Mouse (Mus musculus): ENCODE results near the gene Ranbp3l. TPM values are rescaled to one million over a fixed set of nuclear protein-coding genes. Genes with fewer than 3 reads are reported as not detected.

The Ranbp3l gene
- total RNA-seq, 1 experiment from 2014 or later: not detected

DNA sequence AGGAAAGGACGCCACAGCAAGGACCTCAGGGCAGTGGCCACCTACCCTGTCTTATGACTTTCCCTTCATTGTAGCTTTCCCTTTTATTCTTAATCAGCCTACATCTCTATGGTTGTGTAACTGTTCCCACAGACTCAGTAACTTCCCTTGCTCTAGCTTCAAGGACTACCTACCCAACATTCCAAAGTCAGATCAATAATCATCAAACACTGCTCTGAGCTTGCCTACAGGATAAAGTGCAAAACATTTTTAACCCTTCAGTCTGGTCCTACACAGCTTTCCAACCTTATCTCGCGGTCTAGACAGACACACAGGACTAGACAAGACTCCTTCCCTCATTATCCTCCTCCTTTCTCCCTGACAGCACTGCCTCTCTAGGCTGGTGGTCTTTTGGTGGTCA lies 102.6 kb downstream of the Ranbp3l start:
- ATAC-seq (replicated peaks; ENCODE audit: low read depth, poor library complexity, severe bottlenecking): no peak; the same call in 1 of the 2 replicates

DNA sequence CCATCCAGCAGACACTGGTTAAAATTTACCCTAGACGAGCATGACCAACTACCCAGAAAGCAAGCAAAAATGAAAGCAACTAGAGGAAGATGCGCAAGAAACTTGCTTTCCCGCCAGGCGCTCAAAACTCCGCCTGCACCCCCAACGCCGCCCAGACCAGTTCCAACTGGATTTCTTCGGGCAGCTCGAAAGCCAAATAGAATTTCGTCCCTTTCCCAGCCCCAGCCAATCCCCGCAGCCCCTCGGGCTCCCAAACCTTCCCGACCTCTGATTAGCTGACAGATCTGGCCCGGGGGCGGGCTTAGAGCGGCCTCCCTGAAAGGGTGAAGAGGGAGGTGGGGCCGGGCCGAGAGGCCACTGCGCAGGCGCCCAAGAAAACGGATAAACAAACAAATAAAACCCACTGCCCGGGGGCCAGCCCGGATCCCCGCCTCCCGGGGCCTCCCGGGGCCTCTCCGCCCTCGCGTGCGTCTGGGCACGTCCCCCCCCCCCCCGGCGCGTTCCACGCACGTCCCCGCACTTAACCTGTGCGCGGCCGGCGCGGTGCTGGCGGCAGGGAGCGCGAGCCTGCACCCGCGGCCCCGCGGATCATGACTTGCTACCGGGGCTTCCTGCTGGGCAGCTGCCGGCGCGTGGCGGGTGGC lies 103.3 kb downstream of the Ranbp3l start, which contains the start of gene Nadk2:
Nadk2 (plus strand) TSS at position 349 of the 644 bp plus-strand sequence.
- peak; percentile 80 for ATAC-seq (replicated peaks; ENCODE audit: low read depth, poor library complexity, severe bottlenecking)

DNA sequence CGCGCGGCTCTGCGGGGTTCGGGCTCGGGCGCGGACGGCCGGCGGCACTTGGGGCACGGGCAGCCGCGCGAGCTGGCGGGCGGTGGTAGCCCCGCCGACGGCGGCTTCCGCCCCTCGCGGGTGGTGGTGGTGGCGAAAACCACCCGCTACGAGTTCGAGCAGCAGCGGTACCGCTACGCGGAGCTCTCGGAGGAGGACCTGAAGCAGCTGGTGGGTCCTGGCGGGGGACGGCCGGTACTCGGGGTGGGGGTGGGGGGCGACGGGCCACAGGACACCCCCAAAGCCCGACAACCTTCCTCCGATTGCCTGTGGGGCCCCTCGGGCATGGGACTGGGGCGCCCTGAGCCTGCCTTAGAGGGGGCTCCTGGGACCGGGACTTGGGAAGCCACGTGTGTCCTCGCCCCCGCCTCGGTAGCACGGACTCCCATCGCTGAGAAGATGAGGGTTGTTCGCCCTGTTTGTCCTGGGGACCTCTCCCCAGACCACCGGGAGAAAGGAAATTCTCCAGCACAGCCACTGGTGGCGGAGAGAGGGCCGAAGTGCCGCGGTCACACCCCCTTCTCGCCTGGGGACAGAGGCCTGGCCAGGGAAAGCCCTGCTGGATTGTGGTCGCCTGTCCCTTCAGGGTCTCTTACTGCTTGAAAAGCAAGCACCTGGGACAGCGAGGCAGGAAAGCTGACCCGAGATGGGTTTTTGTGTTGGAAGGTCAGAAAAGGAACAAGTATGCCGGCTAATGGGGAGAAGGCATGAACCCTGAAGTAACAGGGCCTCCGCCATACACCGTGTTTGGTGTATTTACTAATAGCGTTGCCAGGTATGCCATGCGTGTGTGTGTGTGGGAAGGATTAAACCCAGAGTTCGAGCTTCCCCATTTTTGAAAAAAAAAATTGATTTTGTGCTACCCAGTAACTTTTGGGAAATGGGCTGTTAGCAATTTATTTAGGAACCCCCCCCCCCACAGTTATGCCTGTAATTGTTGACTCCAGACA lies 104.1 kb downstream of the Ranbp3l start:
- no peak for ATAC-seq (replicated peaks; ENCODE audit: low read depth, poor library complexity, severe bottlenecking)

DNA sequence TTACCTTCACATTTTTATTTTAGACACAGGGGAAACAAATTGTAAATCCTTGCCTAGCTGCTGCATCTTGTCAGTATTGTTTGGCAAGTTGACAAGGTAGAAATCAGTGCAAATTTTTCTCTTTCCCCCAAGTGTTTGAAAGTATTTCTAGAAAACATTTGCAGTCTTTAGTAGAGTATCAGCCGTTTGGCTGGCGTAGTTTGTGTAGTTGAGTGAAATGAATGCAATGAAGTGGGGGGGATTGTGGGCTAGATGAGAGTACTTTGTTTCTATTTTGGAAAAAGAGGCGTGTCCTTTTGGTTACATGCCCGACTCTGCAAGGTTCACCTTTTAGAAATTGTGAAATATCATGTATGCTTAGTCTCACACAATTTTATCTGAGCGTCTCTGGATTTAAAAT lies 104.9 kb downstream of the Ranbp3l start:
- ATAC-seq (replicated peaks; ENCODE audit: low read depth, poor library complexity, severe bottlenecking): 0 out of 2 replicates have a peak, but pooled peaks have one; percentile 7

DNA sequence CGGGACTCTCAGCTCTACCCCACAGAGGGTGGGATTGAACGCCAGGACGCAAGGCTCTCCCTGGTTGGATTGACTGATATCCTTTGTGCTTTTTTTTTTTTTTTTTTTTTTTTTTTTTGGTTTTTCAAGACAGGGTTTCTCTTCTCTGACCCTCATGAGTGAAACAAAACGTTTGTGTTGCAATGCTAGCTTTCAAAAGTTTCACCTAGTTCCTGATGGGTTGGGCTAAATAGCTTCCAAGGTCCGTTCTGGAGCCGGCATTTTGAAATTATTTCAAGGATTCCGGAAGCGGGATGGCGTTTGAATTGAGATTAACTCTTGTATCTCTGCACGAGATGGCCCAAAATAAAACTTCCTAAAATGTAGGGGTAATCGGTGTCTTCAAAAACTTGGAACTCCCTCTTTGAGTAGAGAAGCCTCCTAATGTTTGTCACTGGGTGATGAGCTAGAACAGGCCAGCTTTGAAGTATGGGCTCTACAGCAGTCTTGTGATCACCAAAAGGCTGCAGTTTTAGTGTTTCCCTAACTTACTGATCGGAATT lies 105.4 kb downstream of the Ranbp3l start:
- ATAC-seq (replicated peaks; ENCODE audit: low read depth, poor library complexity, severe bottlenecking): no peak

DNA sequence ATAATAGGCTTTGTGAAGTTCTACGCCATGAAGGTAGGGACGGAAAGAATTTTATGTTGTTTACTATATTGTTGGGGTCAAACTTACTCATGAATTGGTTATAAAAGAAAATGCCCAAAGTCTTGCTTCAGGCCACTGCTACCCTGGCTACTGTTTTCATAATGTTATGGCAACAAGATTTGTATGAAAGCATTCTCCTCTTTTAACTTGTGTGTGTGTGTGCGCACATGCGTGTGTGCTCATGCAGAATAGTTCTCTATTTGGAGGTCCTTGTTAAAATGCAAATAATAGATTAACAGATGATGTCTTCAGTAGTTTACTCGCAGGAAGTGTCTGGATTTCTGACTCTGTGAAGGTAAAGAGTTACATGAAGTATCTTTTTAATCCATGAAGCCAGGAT lies 105.9 kb downstream of the Ranbp3l start:
- ATAC-seq (replicated peaks; ENCODE audit: low read depth, poor library complexity, severe bottlenecking): no peak

DNA sequence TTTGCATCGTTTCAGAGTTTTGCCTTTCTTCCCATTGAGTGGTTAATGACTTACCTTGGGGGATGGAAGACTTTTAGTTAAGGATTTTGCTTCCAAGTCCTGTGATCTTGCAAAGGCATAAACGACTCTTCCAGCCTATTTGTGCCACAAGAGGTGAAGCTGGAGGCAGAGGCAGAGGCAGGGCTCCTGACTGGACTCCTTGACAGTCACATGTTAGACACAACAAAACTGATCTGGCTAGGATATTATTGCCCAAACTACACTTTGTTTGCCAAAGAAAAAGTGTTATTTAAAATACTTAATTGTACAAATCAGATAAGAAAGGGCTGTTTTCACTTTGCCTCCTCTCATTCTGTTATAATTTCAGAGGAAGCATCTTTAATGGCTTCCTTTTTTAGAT lies 106.4 kb downstream of the Ranbp3l start:
- no peak for ATAC-seq (replicated peaks; ENCODE audit: low read depth, poor library complexity, severe bottlenecking)

DNA sequence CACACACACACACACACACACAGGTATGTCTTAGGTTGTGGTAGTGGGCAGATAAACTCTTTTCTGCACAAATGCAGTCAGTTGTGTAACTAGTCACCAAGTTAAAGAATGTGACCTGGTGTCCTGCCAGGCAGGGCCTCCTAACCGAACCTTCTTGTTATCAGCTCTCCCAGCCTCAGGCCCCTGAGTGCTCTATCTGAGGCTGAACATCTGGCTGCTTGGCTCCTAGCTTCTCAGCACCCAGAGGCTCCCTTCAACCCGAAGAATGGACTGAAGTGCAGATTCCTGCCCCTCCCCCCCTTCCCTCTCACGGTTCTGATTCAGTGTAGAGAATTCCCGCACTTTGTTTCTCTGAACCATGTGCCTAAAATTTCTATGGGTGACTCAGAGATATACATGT lies 106.9 kb downstream of the Ranbp3l start:
- peak; percentile 48 for ATAC-seq (replicated peaks; ENCODE audit: low read depth, poor library complexity, severe bottlenecking)

DNA sequence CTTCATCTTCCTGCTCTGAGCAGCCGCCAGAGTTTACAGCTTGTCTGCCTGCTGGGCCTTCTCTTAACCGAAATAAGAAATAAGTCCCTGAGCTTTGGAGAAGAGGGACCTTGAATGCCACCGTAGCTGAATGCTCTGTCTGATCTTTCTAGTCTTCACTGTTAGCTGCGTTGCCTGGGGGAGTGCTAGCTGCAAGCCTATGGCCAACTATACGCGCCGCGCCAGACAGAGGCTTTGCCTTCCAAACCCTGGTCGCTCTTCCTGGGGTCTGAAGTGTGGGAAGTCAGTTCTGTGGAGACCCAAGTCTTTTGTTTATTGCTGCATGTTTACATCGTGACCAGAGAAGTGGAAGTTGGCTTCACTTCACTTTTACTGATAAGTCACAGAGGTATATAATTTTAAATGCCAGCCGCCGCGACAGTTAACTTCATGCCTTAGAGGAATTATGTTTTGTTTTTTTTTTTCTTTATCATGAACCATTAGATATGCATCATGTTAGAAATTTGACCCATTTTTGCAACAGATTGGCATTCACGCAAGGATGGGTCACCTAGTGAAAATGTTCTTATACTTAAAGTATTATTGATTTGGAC lies 108.0 kb downstream of the Ranbp3l start:
- ATAC-seq (replicated peaks; ENCODE audit: low read depth, poor library complexity, severe bottlenecking): no peak

DNA sequence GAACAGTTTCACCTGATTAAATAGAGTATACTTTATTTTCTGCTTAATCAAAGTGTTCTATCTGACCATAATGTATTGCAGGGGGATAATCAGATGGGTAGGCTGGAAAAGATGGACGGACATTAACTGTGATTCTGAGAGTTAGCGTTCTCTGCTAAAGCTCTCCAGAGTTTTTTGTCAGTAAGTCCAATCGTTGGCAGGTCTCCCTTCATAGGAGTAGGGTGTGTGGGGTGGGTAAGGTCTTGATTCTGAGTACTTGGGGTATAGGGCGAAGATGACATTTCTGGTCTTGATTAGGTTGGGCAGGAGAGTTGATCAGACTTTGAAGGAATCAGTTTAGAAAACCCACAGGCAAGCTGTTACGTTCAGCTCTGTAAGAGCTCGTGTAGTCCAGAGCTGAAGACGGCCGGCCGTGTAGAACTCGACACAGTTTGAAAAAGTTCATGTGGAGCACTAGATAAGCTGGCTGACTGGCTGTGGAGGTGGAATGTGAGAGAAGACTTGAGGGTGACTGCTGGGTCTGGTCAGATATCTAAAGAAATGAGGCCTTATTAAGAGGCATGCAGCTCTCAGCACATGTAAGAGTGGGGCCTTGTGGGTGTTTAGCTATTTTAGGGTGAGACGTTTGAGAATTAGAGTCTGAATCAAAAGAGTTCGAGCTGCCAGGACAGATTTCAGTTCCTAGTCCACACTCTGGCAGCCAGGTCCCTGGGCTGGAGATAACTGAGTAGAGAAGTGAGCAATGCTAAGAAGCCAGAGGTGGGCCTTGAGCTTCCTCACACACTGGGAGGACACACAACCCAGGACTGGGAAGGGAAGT lies 110.9 kb downstream of the Ranbp3l start:
- peak; percentile 43 for ATAC-seq (replicated peaks; ENCODE audit: low read depth, poor library complexity, severe bottlenecking)

DNA sequence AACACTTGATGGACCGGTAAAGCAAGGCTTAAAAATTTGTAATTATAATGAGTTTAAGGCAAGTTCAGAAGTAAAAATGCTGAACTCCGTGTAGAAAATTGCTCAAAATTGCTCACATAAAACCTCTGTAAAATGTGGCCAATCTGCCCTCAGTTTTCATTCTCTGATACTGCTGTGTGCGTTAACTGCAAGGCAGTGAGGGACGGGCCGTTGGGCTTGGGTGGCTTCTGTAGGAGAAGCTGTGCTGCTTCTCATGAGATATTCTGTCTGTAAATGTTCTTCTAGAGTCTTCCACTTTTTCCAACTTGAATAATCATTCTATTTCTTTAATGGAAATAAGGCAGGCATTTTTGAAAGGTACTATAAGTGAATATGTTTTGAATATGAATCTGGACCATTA lies 111.9 kb downstream of the Ranbp3l start:
- no peak for ATAC-seq (replicated peaks; ENCODE audit: low read depth, poor library complexity, severe bottlenecking)

DNA sequence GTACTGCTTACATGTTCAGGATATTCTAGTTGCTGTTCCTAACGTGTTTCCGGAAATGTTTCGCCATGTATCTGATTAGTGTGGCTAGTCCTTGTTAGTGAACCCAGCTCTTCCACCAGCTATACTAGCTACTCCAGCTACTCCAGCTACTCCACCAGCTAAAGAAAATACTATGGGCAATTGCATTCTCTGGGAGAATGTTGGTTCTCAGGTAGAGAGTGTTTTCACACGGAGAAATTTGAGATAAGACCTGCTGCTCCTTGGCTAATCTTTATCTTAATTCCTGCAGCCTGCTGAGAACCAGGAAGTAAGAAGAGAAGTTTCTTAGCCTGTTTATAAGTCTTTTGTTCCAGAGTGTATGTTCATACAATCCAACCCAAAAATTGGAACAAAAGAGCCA lies 112.5 kb downstream of the Ranbp3l start:
- peak; percentile 52 for ATAC-seq (replicated peaks; ENCODE audit: low read depth, poor library complexity, severe bottlenecking)

DNA sequence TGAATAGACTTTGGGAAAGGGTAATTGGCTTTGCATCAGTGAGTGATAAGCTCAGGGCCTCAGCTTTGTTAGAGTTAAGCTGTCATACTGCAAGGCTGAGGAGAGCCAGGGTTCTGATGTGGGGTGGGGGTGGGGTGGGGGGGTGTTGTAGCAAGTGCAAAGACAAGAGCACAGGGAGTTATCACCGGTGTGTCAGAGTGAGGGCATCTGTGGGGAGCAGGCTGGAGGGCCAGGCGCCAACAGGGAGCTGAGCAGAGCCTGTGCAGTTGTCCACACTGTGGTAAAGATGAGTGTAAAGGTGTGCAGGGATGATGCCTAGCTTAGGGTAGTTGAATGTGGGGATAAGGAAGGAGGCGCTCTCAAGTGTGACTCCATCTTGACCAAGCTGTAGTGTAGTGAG lies 113.5 kb downstream of the Ranbp3l start:
- ATAC-seq (replicated peaks; ENCODE audit: low read depth, poor library complexity, severe bottlenecking): no peak

DNA sequence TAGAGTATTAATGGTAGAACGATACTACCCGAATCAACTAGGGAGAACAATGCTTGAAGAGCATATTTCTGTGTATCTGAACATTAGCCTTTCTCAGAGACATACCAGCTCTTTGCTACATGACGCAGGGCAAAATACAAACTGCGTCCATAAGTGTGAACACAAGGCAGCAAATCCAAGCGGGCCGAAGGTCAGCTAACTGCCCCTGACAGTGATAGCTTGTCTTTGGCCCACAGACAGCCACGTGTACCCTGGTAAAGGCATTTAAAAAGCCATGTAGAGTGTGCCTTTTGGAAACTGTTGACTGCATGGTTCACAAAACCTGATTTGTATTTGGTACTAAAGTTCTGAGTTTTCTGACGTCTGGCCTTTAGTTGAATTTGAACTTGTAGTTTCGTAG lies 115.0 kb downstream of the Ranbp3l start:
- ATAC-seq (replicated peaks; ENCODE audit: low read depth, poor library complexity, severe bottlenecking): no peak

DNA sequence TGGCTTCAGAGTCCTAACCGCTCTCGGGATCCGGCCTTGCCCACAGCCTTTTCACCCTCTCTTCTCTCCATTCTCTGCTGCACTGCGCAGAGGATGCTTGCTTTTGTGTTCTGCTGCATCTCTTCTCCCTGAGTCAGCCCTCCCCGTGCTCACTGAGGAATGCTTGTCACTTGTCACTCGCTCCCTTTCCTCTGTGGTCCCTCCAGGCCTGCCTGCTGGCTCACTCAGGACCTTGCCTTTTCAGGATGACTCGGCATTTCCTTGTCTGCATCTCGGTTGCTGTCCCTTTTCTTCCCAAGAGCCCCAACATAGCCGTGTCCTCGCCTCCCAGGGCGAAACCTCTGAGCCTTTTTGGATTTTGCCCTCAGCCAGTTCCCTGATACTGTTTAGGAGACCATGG lies 119.1 kb downstream of the Ranbp3l start:
- ATAC-seq (replicated peaks; ENCODE audit: low read depth, poor library complexity, severe bottlenecking): peak; percentile 75

DNA sequence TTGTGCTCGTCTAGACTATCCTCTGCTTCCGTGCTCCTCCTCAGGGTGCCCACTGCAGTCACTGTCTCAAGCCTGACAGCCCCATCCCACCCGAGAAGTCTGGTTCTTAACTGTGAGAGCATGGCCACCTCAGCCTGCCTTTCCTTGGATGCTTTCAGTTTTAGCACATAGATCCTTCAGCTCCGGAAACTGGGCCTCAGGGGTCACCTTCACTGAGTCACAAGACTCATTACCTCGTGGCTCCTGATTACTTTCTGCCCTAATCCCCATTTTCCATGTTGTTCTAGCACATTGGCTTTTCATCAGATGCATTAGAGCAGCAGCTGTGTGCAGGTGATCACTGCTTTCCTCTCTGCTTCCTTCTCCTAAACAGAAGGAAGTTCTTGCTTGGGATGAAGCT lies 119.7 kb downstream of the Ranbp3l start:
- no peak for ATAC-seq (replicated peaks; ENCODE audit: low read depth, poor library complexity, severe bottlenecking)

DNA sequence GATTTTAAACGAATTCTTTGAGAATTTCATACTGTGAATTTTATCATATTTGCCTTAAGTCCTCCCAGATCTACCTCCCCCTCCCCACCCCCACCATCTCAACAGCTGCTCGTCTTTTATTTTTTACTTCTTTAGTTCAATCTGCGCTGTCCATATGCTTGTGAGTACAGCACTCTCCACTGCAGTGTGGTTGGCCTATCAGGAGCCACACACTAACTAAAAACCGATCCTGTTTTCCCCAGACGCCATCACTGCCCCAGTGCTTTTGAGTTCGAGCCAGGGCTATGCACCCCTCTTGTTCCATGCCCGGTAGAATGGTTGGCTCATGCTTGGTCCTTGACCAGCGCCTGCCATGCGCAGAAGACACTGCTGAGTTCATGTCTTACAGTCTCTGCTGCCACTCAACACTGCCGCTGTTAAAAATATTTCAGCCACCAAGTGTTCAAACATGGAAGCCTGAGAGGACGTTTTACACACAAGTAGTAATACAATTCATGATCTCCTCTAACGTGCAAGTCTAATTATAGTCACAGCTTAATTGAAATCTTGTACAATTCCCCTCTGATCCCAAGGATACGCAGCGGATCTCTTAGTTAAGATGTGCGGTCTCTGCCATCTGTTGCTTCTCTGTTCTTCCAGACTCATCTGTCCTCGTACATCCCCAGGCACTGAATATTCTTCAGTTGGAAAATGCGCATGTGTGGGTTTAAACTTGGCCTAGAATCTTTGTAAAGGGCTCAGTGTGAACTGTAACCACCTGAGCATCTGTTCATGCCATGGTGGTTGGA lies 120.3 kb downstream of the Ranbp3l start:
- no peak for ATAC-seq (replicated peaks; ENCODE audit: low read depth, poor library complexity, severe bottlenecking)

DNA sequence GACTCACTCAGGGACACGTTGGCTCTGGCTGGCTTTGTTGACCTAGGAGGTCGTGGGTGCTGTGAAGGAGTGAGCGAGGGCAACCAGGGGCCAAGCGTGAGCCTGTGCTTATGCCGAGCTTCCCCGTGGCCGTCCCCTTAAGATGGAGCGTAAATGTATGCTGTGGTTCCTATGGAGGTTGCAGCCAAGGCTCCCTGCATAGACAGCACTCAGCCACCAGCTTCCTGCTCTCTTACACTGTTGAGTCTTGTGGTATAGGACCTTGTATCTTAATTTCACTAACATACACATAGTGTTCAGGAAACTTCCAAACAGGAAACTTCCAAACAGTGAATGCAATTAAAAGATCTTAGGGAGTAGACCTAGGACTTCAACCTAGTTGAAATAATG lies 120.9 kb downstream of the Ranbp3l start:
- no peak; the same call in 1 of the 2 replicates for ATAC-seq (replicated peaks; ENCODE audit: low read depth, poor library complexity, severe bottlenecking)

DNA sequence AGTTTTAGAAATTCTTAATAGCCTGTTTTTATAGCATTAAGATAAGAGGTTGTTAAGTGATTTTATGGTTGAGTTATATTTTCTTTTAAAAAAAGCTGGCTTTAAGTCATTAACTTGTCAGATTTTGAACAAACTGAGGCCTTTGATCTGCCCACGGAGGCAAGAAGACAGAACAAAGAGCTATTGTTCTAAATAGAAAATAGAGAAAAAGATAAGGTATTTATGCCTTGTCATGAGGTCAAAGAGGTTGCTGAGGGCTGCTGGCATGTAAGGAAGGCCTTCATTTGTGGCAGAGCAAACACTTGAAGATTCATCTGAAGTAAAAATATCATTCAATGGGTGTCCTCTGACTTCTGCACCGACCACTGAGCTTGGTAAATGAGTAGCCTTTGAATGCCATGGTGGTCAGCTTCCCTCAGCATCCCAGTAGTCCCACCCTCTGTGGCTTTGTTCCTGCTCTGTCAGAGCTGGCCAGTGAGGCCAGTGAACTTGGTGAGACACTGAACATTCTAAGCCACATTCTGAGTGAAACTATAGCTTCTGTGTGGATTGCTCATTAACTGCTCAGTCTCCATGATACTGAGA lies 121.5 kb downstream of the Ranbp3l start:
- no peak for ATAC-seq (replicated peaks; ENCODE audit: low read depth, poor library complexity, severe bottlenecking)

Measured in common myeloid progenitor, adult 5-6 weeks (primary cell).